Mouse (Mus musculus): ENCODE data around the gene Chst10. TPM values are rescaled to one million over a fixed set of nuclear protein-coding genes. Genes with fewer than 3 reads are reported as not detected.
A peak's percentile ranks its signal among the peaks of the same experiment; 100 is the strongest.

The Chst10 gene
- polyA plus RNA-seq, 1 experiment, result 43.7 TPM

- Histone ChIP-seq H3K4me1 (ENCODE audit: control insufficient read depth, insufficient read depth, low read length) (no peaks in the 10 kb centered on the region; the same call in 1 of the 2 replicates), H3K27me3 (ENCODE audit: control insufficient read depth, insufficient read depth, low read length) (no peaks in the 10 kb centered on the region; the same call in 1 of the 2 replicates), H3K4me3 (replicated peaks; ENCODE audit: insufficient read depth, low read depth, low read length) (peak overlapping the region; percentile 23), H3K27ac (ENCODE audit: insufficient read depth, low read length) (no peak overlapping the region)
- TF ChIP-seq CTCF (IDR thresholded peaks at IDR 0.05; ENCODE audit: borderline replicate concordance, insufficient read depth, low read depth, low read length), result peak; percentile 59; the same call in 1 of the 2 replicates
- no peak for TF ChIP-seq POLR2A (IDR thresholded peaks at IDR 0.05; ENCODE audit: borderline replicate concordance, insufficient read depth, low read length)
- WGBS, result 42% methylated on average over 3 of the region's 3 CpGs
- peak; percentile 49 to 54 for DNase-seq
Measured at GRCm38 (mm10) chr1:38834899-38835298, 63.1 kb downstream of the Chst10 start.

- TF ChIP-seq POLR2A (IDR thresholded peaks at IDR 0.05; ENCODE audit: borderline replicate concordance, insufficient read depth, low read length), result no peak
- no peak for TF ChIP-seq CTCF (IDR thresholded peaks at IDR 0.05; ENCODE audit: borderline replicate concordance, insufficient read depth, low read depth, low read length)
Measured at GRCm38 (mm10) chr1:38824926-38825325, 73.0 kb downstream of the Chst10 start.

GRCm38 (mm10) chr1:38823851-38824250, 74.1 kb downstream of the Chst10 start:
- 73% methylated on average over 2 of the region's 2 CpGs for WGBS
- no peak overlapping the region for H3K27ac ChIP-seq (ENCODE audit: insufficient read depth, low read length)
- no peak overlapping the region for H3K4me3 ChIP-seq (replicated peaks; ENCODE audit: insufficient read depth, low read depth, low read length)
- peaks cover 3% of the 10 kb centered on the region; the same call in 1 of the 2 replicates for H3K4me1 ChIP-seq (ENCODE audit: control insufficient read depth, insufficient read depth, low read length)
- H3K27me3 ChIP-seq (ENCODE audit: control insufficient read depth, insufficient read depth, low read length), result no peaks in the 10 kb centered on the region
- DNase-seq, result no peak
- TF ChIP-seq CTCF (IDR thresholded peaks at IDR 0.05; ENCODE audit: borderline replicate concordance, insufficient read depth, low read depth, low read length), result no peak
- no peak for TF ChIP-seq POLR2A (IDR thresholded peaks at IDR 0.05; ENCODE audit: borderline replicate concordance, insufficient read depth, low read length)

More at GRCm38 (mm10) chr1:38824926-38825325, 73.0 kb downstream of the Chst10 start:
- Histone ChIP-seq H3K27me3 (ENCODE audit: control insufficient read depth, insufficient read depth, low read length) (no peaks in the 10 kb centered on the region), H3K4me1 (ENCODE audit: control insufficient read depth, insufficient read depth, low read length) (peaks cover 3% of the 10 kb centered on the region; the same call in 1 of the 2 replicates), H3K27ac (ENCODE audit: insufficient read depth, low read length) (no peak overlapping the region), H3K4me3 (replicated peaks; ENCODE audit: insufficient read depth, low read depth, low read length) (no peak overlapping the region)
- no peak for DNase-seq
- 70% methylated on average over 2 of the region's 2 CpGs for WGBS

GRCm38 (mm10) chr1:38819691-38820090, 78.3 kb downstream of the Chst10 start:
- H3K4me3 ChIP-seq (replicated peaks; ENCODE audit: insufficient read depth, low read depth, low read length), result no peak overlapping the region
- TF ChIP-seq CTCF (IDR thresholded peaks at IDR 0.05; ENCODE audit: borderline replicate concordance, insufficient read depth, low read depth, low read length) (no peak), POLR2A (IDR thresholded peaks at IDR 0.05; ENCODE audit: borderline replicate concordance, insufficient read depth, low read length) (no peak)
- DNase-seq, result no peak
- no peaks in the 10 kb centered on the region for H3K27me3 ChIP-seq (ENCODE audit: control insufficient read depth, insufficient read depth, low read length)
- H3K27ac ChIP-seq (ENCODE audit: insufficient read depth, low read length), result no peak overlapping the region
- peaks cover 12% of the 10 kb centered on the region for H3K4me1 ChIP-seq (ENCODE audit: control insufficient read depth, insufficient read depth, low read length)

- Histone ChIP-seq H3K27me3 (ENCODE audit: control insufficient read depth, insufficient read depth, low read length) (no peaks in the 10 kb centered on the region), H3K4me3 (replicated peaks; ENCODE audit: insufficient read depth, low read depth, low read length) (no peak overlapping the region), H3K4me1 (ENCODE audit: control insufficient read depth, insufficient read depth, low read length) (peaks cover 12% of the 10 kb centered on the region), H3K27ac (ENCODE audit: insufficient read depth, low read length) (no peak overlapping the region)
- no peak for DNase-seq
- WGBS, result 81% methylated on average over 3 of the region's 3 CpGs
- TF ChIP-seq POLR2A (IDR thresholded peaks at IDR 0.05; ENCODE audit: borderline replicate concordance, insufficient read depth, low read length), result no peak
Measured at GRCm38 (mm10) chr1:38817671-38818070, 80.3 kb downstream of the Chst10 start.

- Histone ChIP-seq H3K4me3 (replicated peaks; ENCODE audit: insufficient read depth, low read depth, low read length) (no peak overlapping the region), H3K27ac (ENCODE audit: insufficient read depth, low read length) (no peak overlapping the region), H3K4me1 (ENCODE audit: control insufficient read depth, insufficient read depth, low read length) (peaks cover 12% of the 10 kb centered on the region), H3K27me3 (ENCODE audit: control insufficient read depth, insufficient read depth, low read length) (no peaks in the 10 kb centered on the region)
- no peak for DNase-seq
- TF ChIP-seq POLR2A (IDR thresholded peaks at IDR 0.05; ENCODE audit: borderline replicate concordance, insufficient read depth, low read length), result no peak
- TF ChIP-seq CTCF (IDR thresholded peaks at IDR 0.05; ENCODE audit: borderline replicate concordance, insufficient read depth, low read depth, low read length), result no peak
- WGBS, result 77% methylated on average over 9 of the region's 9 CpGs
Measured at GRCm38 (mm10) chr1:38817268-38817667, 80.7 kb downstream of the Chst10 start.

- no peaks in the 10 kb centered on the region for H3K27me3 ChIP-seq (ENCODE audit: control insufficient read depth, insufficient read depth, low read length)
- DNase-seq, result peak in 1 of 2 experiments; percentile 56
- WGBS, result 14% methylated on average over 4 of the region's 4 CpGs
- TF ChIP-seq POLR2A (IDR thresholded peaks at IDR 0.05; ENCODE audit: borderline replicate concordance, insufficient read depth, low read length) (no peak), CTCF (IDR thresholded peaks at IDR 0.05; ENCODE audit: borderline replicate concordance, insufficient read depth, low read depth, low read length) (no peak)
- H3K4me3 ChIP-seq (replicated peaks; ENCODE audit: insufficient read depth, low read depth, low read length), result no peak overlapping the region
- 0 out of 2 replicates have a peak overlapping the region, but pooled peaks have one; percentile 24 for H3K27ac ChIP-seq (ENCODE audit: insufficient read depth, low read length)
- H3K4me1 ChIP-seq (ENCODE audit: control insufficient read depth, insufficient read depth, low read length), result peaks cover 9% of the 10 kb centered on the region
Measured at GRCm38 (mm10) chr1:38816306-38816705, 81.7 kb downstream of the Chst10 start.

Other genes starting within 250 kb of the Chst10 start
- gene Aff3, start 233.2 kb downstream of the Chst10 start, polyA plus RNA-seq (2012; rRNA removed), result 18.8 and 19.8 TPM in 2 replicates
- 66.4 and 70.0 TPM in 2 replicates for gene Lonrf2, start 61.5 kb downstream of the Chst10 start, polyA plus RNA-seq (2012; rRNA removed)
- gene Nms, start 41.0 kb upstream of the Chst10 start, polyA plus RNA-seq (2012; rRNA removed), result not detected in 2 replicates
- 59.8 and 65.4 TPM in 2 replicates for gene Pdcl3, start 87.4 kb upstream of the Chst10 start, polyA plus RNA-seq (2012; rRNA removed)